Mouse (Mus musculus): ENCODE data around the gene Cmah. TPM values are rescaled to one million over a fixed set of nuclear protein-coding genes. Genes with fewer than 3 reads are reported as not detected.
A peak's percentile ranks its signal among the peaks of the same experiment; 100 is the strongest.

Cmah gene
- total RNA-seq (2017): 6.2 and 11.1 TPM in 2 replicates

DNA sequence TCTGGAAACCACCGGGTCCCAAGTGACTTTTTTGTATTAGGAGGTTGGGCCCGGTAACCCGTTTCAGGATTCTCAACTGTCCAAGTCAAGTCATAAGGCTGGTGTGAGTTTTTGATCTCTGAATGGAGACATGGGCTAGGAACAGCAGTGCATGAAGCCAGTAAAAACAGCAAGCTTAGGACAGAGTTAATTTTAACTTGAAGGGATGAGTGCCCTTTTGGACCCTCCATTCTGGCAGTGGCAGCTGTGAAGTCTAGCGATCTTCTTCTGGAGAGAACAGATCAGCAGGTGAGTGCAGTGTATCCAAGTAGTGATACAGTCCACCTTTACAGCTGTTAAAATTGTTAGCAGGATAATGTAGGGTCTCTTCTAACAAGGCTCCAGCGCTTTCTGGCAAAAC is at the start of gene Cmah:
Gene Cmah, plus strand, starts transcription at position 204 of the 400 bp plus-strand sequence.
- ATAC-seq (replicated peaks in 1 of 2; ENCODE audit: insufficient read depth in 1 of 2, low FRiP score in 2 of 2, low TSS enrichment in 1 of 2, low read depth in 1 of 2, poor library complexity in 2 of 2, severe bottlenecking in 2 of 2): no peak

DNA sequence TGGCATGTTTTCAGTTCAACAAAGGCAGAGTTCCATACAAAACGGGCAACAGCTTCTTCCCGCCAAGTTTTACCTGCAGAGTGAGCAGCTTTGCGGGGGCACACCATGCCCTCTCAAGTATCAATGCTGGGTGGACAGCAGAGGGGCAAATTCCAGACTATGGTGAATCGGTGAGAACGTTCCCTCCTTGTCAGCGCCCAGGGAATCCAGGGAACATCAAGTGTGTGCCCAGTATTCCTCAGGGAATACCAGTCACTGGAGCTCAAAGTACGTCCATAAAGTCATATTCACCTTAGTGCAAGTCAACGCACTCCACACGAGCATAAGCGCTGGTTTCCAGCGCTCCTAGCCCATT is 47.8 kb upstream of the Cmah start:
- ATAC-seq (replicated peaks in 1 of 2; ENCODE audit: insufficient read depth in 1 of 2, low FRiP score in 2 of 2, low TSS enrichment in 1 of 2, low read depth in 1 of 2, poor library complexity in 2 of 2, severe bottlenecking in 2 of 2): no peak

DNA sequence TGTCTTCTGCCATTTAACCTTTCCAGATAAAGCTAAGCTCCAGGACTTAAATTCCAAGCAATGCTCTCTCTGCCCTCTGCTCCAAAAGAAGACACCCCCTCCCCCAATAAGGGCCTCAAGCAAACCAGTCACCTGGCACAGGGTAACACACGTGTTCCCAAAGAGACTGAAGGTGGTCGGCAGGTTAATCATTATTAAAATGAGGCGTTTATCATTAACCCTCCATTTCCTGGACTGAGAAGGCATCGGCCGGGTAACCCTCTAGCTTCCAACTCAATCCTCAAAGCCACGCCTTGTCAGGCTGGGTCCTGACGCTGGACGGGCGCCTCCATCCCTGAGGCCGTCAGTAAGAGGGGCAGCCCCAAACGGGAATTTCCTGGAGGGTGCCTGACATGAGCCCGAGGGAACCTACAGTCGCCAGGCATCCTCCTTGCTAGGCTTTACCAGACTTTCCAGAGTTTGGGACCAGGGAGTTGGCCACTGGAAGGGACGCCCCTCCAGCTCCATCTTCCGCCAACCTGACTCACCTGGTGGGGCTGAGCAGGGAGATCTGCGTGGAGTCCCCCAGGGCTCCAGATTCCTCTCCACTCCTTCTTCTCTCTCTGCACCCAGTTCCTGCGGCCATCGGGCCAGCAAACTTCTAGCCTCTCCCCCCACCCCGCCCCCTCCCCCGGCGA is 47.3 kb upstream of the Cmah start:
- ATAC-seq (replicated peaks in 1 of 2; ENCODE audit: insufficient read depth in 1 of 2, low FRiP score in 2 of 2, low TSS enrichment in 1 of 2, low read depth in 1 of 2, poor library complexity in 2 of 2, severe bottlenecking in 2 of 2): no peak

DNA sequence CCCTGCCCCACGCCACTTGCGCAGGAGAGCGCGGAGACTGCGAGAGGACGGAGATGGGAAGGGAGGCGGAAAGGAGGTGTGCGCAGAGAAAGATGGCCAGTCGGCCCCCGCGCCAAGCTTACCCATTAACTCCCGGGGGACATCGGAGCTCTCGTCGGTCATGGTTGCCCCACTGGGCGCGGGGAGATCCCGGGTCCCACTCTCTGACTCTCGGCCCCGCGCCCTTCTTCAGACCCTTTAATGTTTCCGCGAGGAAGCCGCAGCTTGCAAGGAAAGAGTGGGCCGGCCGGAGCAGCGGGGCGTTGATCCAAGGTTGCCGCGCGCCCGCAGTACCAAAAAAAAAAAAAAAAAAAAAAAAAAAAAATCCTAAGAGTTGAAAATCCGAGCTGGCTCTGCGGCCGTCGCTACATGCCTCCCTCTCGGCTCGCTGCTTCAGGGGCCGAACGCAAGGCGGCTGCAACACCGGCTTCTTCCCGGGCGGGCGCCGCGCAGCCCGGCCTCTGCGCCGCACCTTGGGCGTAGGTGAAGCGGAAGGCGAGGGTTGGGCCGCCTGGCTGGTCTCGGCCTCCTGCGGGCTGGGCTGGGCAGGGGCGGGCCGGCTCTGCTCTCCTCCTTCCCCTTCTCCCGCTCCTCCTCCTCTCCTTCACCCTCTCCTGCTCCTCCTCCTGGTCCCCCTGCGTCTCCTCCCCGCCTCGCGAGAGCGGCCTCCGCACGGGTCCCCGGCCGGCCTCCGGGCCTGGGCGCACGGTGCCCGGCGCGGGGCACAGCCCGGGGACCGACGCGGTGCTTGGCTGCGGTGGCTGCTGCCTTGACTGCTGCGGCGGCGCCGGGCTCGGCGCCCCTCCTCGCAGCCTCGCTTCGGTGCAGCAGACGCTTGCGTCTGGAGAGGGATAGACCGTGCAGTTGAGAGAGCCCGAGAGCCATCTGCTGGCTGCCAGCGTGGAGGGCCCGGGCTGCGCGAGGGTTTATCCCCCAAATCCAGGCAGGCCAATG is 46.5 kb upstream of the Cmah start, which contains the start of gene Carmil1:
Gene Carmil1, minus strand, starts transcription at position 357 of the 993 bp plus-strand sequence.
- ATAC-seq (replicated peaks in 1 of 2; ENCODE audit: insufficient read depth in 1 of 2, low FRiP score in 2 of 2, low TSS enrichment in 1 of 2, low read depth in 1 of 2, poor library complexity in 2 of 2, severe bottlenecking in 2 of 2): peak; percentile 87 to 94

DNA sequence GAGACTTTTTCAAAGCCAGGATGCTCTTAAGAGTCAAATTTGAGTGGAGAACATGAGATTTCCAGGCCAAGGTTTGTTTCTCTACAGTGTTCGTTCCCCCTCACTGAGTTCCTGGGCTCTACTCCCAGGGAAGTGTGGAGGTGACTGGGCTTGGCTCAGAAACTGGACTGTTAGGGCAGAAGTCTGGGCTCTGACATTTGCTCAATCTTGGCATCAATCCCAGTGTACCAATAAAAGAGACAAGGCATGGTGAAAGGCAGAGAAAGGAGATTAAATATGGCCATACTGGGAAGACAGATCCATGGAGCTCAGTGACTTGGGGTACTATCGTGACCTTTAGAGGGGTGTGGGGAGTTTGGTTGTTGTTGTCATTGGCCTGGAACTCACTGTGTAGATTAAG is 39.8 kb upstream of the Cmah start:
- ATAC-seq (replicated peaks in 1 of 2; ENCODE audit: insufficient read depth in 1 of 2, low FRiP score in 2 of 2, low TSS enrichment in 1 of 2, low read depth in 1 of 2, poor library complexity in 2 of 2, severe bottlenecking in 2 of 2): no peak

GRCm38 (mm10) chr13:24297252-24297651 is 30.0 kb upstream of the Cmah start:
- peak in 1 of 2 experiments; percentile 53; a peak in 1 of 4 replicates for ATAC-seq (replicated peaks in 1 of 2; ENCODE audit: insufficient read depth in 1 of 2, low FRiP score in 2 of 2, low TSS enrichment in 1 of 2, low read depth in 1 of 2, poor library complexity in 2 of 2, severe bottlenecking in 2 of 2)

DNA sequence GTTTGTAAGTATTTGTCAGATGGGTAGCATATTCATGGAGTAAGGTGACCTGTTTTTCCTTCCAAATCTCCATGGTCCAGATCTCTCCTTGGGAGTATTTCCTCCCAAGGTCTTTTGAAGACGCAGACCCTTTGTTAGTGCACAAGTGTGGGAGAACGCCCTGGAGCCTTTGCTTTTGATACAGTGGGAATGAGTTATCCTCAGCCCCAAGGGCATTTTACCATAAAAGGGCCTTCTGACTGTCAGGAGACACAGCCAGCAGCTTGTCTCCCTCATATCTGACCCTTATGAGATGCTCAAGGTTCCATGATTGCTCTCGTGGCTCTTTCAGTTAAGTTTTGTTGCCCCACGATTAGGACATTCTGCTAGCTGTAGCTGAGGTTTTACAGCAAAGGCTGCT is 21.7 kb upstream of the Cmah start:
- no peak for ATAC-seq (replicated peaks in 1 of 2; ENCODE audit: insufficient read depth in 1 of 2, low FRiP score in 2 of 2, low TSS enrichment in 1 of 2, low read depth in 1 of 2, poor library complexity in 2 of 2, severe bottlenecking in 2 of 2)

- ATAC-seq (replicated peaks in 1 of 2; ENCODE audit: insufficient read depth in 1 of 2, low FRiP score in 2 of 2, low TSS enrichment in 1 of 2, low read depth in 1 of 2, poor library complexity in 2 of 2, severe bottlenecking in 2 of 2): 0 out of 4 replicates have a peak, but pooled peaks of 1 of the 2 experiments have one; percentile 37
These were observed 21.0 kb upstream of the Cmah start for GRCm38 (mm10) chr13:24306248-24306647.

DNA sequence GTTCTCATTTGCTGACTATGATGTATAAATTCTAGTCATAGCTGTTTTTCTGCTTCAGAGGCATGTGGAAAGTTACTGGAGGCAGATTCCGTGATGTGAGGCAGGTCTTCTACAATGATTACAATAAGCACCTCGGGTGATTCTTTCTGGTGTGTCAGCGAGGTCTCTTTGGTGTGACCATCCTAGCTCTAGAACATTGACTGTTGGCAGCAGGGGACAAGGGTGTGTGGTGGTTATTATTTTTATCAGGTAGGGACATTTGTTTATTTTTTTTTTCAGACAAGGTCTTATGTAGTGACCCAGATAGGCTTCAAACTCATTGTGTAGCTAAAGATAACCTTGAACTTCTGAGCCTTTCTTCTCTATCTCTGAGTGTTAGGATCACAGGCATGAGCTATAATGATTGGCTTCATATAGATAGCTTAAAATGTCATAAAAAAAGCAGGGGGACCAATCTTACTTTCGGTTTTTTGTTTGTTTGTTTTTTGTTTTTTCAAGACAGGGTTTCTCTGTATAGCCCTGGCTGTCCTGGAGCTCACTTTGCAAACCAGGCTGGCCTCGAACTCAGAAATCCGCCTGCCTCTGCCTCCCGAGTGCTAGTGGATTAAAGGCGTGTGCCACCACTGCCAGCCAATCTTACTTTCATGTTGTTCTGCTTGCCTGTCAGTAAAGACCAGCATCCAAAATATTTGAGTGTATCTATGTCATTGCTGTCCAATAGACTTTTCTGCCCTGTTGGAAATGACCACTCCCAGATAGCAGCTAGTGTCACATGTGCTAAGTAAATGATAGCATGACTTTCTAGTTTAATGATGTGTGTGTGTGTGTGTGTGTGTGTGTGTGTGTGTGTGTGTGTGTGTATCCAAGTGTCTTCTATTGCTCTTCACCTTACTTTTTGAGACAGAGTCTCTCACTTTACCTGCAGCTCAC is 15.9 kb upstream of the Cmah start:
- ATAC-seq (replicated peaks in 1 of 2; ENCODE audit: insufficient read depth in 1 of 2, low FRiP score in 2 of 2, low TSS enrichment in 1 of 2, low read depth in 1 of 2, poor library complexity in 2 of 2, severe bottlenecking in 2 of 2): no peak; a peak in 1 of 4 replicates

- ATAC-seq (replicated peaks in 1 of 2; ENCODE audit: insufficient read depth in 1 of 2, low FRiP score in 2 of 2, low TSS enrichment in 1 of 2, low read depth in 1 of 2, poor library complexity in 2 of 2, severe bottlenecking in 2 of 2): no peak
These were observed 10.6 kb upstream of the Cmah start for GRCm38 (mm10) chr13:24316563-24316962.

GRCm38 (mm10) chr13:24318618-24319017 is 8.6 kb upstream of the Cmah start:
- ATAC-seq (replicated peaks in 1 of 2; ENCODE audit: insufficient read depth in 1 of 2, low FRiP score in 2 of 2, low TSS enrichment in 1 of 2, low read depth in 1 of 2, poor library complexity in 2 of 2, severe bottlenecking in 2 of 2): peak; percentile 64 to 71

- ATAC-seq (replicated peaks in 1 of 2; ENCODE audit: insufficient read depth in 1 of 2, low FRiP score in 2 of 2, low TSS enrichment in 1 of 2, low read depth in 1 of 2, poor library complexity in 2 of 2, severe bottlenecking in 2 of 2): no peak
These were observed 5.9 kb upstream of the Cmah start for GRCm38 (mm10) chr13:24321313-24321712.

- ATAC-seq (replicated peaks in 1 of 2; ENCODE audit: insufficient read depth in 1 of 2, low FRiP score in 2 of 2, low TSS enrichment in 1 of 2, low read depth in 1 of 2, poor library complexity in 2 of 2, severe bottlenecking in 2 of 2): peak; percentile 74 to 85
These were observed 1.0 kb downstream of the Cmah start for GRCm38 (mm10) chr13:24328036-24328817.

- no peak for ATAC-seq (replicated peaks in 1 of 2; ENCODE audit: insufficient read depth in 1 of 2, low FRiP score in 2 of 2, low TSS enrichment in 1 of 2, low read depth in 1 of 2, poor library complexity in 2 of 2, severe bottlenecking in 2 of 2)
These were observed 2.9 kb downstream of the Cmah start for GRCm38 (mm10) chr13:24330128-24330527.

GRCm38 (mm10) chr13:24330836-24331523 is 3.8 kb downstream of the Cmah start:
- ATAC-seq (replicated peaks in 1 of 2; ENCODE audit: insufficient read depth in 1 of 2, low FRiP score in 2 of 2, low TSS enrichment in 1 of 2, low read depth in 1 of 2, poor library complexity in 2 of 2, severe bottlenecking in 2 of 2): no peak

DNA sequence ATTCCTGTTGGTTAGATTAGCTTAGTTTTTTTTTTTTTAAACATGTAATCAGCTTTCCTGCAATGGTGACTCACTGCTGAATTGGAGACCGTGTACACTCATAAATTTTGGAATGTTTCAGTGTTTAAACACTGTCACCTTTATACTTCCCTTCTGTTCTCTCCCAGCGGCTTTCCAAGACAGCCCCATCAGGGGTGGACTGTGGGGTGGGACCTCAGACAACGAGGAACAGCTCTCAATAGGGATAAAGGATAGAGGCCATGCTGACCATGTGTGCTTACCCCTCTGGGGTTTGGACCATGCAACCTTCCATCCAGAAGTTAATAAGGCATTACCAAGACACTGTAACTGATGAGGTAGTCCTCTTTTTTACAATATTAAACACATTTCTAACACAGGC is 5.3 kb downstream of the Cmah start:
- no peak for ATAC-seq (replicated peaks in 1 of 2; ENCODE audit: insufficient read depth in 1 of 2, low FRiP score in 2 of 2, low TSS enrichment in 1 of 2, low read depth in 1 of 2, poor library complexity in 2 of 2, severe bottlenecking in 2 of 2)
